Mouse (Mus musculus) heart, adult 2 months (tissue): ENCODE results near the gene Fblim1.

Experiments used
- CTCF ChIP-seq: fragments of 200-600 bp; IDR thresholded peaks from 2 replicates; pipeline ENCODE4 v1.8.1; 2022; ENCODE audit warnings: antibody characterized with exemption, mild to moderate bottlenecking, moderate library complexity
- EP300 ChIP-seq: fragments of 200-500 bp; IDR thresholded peaks from 2 replicates; pipeline ENCODE4 v1.6.1; 2011; ENCODE audit warnings: low read depth, low read length, control low read depth; ENCODE audit not compliant: insufficient read depth
- POLR2A ChIP-seq: fragments of 200-500 bp; IDR thresholded peaks from 2 replicates; pipeline ENCODE4 v1.6.1; 2011; ENCODE audit warnings: mild to moderate bottlenecking, low read depth, low read length, control low read depth; ENCODE audit not compliant: insufficient read depth

GRCm38 (mm10) chr4:141552484-141552883 lies 53.4 kb downstream of the Fblim1 start:
- TF ChIP-seq CTCF (no peak), EP300 (no peak), POLR2A (no peak)
